Mouse (Mus musculus): ENCODE measurements around the gene Olfr155. TPM values are rescaled to one million over a fixed set of nuclear protein-coding genes. Genes with fewer than 3 reads are reported as not detected.

The Olfr155 gene
- polyA plus RNA-seq, 1 experiment from 2014 or later = not detected

DNA sequence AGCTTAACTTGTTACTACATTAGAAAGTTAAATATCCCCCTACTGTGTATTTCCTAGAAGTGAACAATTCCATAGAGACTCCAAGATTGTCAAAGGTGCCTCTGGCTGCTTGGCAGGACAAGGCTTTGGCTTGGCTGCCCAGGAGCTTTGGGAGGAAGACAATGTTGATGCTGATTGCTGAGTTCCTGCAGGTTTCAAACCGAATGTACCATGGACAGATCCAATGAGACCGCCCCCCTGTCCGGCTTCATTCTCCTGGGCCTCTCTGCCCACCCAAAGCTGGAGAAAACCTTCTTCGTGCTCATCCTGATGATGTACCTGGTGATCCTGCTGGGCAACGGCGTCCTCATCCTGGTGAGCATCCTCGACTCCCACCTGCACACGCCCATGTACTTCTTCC, 2.7 kb downstream of the Olfr155 start:
- Histone ChIP-seq H3K36me3 (ENCODE audit: control insufficient read depth, insufficient read depth, low read length) (no peaks in the 10 kb centered on the region), H3K27ac (replicated peaks; ENCODE audit: low read depth, low read length) (no peak overlapping the region), H3K27me3 (ENCODE audit: control insufficient read depth, insufficient read depth, low read length) (no peaks in the 10 kb centered on the region), H3K4me2 (ENCODE audit: low read length) (no peak overlapping the region), H3K9me3 (ENCODE audit: control insufficient read depth, low read length) (no peaks in the 10 kb centered on the region), H3K4me3 (replicated peaks; ENCODE audit: low read depth, low read length) (no peak overlapping the region), H3K4me1 (ENCODE audit: control insufficient read depth, insufficient read depth, low read length) (no peaks in the 10 kb centered on the region), H3K9ac (replicated peaks; ENCODE audit: low read length) (no peak overlapping the region)
- ATAC-seq (ENCODE audit: low FRiP score, low TSS enrichment) = no peak
- 76% methylated on average over 8 of the region's 8 CpGs for WGBS
- DNase-seq = no peak

DNA sequence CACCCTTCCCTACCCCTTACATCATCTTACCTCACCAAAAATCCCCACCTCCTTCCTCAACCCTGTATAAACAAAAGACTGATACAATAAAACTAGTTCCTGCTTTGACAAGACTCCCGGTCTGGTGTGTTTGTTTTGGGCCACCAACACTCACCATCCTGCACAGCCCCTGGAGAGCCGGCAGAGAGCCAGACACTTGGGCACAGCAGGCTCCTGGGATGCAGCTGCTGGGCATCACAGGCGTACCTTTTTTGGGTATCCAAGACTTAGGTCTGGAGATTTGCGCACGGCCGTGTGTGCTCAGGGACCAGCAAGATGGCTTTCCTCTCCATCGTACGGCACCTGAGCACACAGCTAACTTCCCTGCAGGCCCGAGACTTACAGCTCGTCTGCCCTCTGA, 8.5 kb downstream of the Olfr155 start:
- H3K36me3 ChIP-seq (ENCODE audit: control insufficient read depth, insufficient read depth, low read length) = no peaks in the 10 kb centered on the region
- 87% methylated on average over 10 of the region's 10 CpGs for WGBS
- no peak overlapping the region for H3K9ac ChIP-seq (replicated peaks; ENCODE audit: low read length)
- DNase-seq (no peak), ATAC-seq (ENCODE audit: low FRiP score, low TSS enrichment) (no peak)
- H3K4me2 ChIP-seq (ENCODE audit: low read length) = no peak overlapping the region
- no peaks in the 10 kb centered on the region for H3K27me3 ChIP-seq (ENCODE audit: control insufficient read depth, insufficient read depth, low read length)
- no peak overlapping the region for H3K27ac ChIP-seq (replicated peaks; ENCODE audit: low read depth, low read length)
- no peaks in the 10 kb centered on the region for H3K9me3 ChIP-seq (ENCODE audit: control insufficient read depth, low read length)
- H3K4me1 ChIP-seq (ENCODE audit: control insufficient read depth, insufficient read depth, low read length) = no peaks in the 10 kb centered on the region
- no peak overlapping the region for H3K4me3 ChIP-seq (replicated peaks; ENCODE audit: low read depth, low read length)

DNA sequence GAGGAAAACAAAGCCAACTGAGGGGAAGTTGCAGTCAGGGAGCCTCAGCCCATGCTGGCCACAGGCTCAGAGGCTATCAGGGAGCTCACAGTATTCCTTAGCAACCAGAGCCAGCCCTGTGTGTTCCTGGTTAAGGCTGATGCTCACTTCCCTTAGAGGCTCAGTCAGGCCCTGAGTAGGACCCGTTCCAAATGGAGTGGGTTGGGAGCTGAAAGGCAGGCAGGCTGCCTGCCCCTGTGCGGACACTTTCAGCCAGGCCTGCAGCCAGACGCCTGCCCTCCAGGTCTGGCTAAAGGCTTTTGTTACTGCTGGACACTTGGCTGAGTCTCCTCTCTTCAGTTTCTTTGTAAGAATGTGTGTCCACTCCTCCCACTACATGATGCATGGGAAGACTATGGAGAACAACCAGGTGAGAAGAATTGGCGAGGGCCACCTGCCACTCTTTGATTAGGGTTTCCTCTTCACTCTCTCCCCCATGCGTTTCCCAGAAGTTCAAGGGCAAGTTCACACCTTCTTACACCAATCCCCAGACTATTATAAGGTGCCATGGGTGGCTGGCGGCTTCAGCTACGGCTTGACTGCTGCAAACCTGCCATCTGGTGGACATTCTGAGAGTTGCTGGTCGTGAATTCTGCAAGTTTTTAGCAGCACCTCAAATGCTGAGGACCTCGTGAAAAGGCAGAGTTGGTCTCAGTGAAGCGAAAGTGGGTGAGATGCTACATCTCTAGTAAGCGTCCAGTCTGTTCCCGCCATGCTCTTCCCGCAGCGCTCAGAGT, 9.6 kb downstream of the Olfr155 start:
- Histone ChIP-seq H3K27me3 (ENCODE audit: control insufficient read depth, insufficient read depth, low read length) (no peaks in the 10 kb centered on the region), H3K36me3 (ENCODE audit: control insufficient read depth, insufficient read depth, low read length) (no peaks in the 10 kb centered on the region), H3K9ac (replicated peaks; ENCODE audit: low read length) (no peak overlapping the region), H3K9me3 (ENCODE audit: control insufficient read depth, low read length) (no peaks in the 10 kb centered on the region), H3K4me2 (ENCODE audit: low read length) (no peak overlapping the region), H3K4me1 (ENCODE audit: control insufficient read depth, insufficient read depth, low read length) (no peaks in the 10 kb centered on the region), H3K27ac (replicated peaks; ENCODE audit: low read depth, low read length) (no peak overlapping the region), H3K4me3 (replicated peaks; ENCODE audit: low read depth, low read length) (no peak overlapping the region)
- WGBS = 15% methylated on average over 14 of the region's 14 CpGs
- ATAC-seq (ENCODE audit: low FRiP score, low TSS enrichment) = no peak
- peak; percentile 91 for DNase-seq

DNA sequence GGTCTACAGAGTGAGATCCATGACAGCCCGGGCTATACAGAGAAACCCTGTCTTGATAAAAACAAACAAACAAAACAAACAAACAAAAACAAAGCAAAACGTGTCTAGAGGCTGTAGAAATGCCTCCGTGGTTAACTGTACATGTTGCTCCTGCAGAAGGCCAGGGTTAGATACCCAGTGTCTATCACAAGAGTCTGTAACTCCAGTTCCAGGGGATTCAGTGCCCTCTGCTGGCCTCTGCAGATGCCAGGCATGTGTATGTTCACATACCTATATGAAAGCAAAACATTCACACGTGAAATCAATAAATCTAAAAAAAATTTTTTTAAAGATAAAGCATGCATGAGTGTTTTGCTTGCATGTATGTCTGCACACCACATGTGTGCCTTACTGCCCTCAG, 11.9 kb downstream of the Olfr155 start:
- Histone ChIP-seq H3K4me2 (ENCODE audit: low read length) (no peak overlapping the region), H3K27me3 (ENCODE audit: control insufficient read depth, insufficient read depth, low read length) (no peaks in the 10 kb centered on the region), H3K4me1 (ENCODE audit: control insufficient read depth, insufficient read depth, low read length) (no peaks in the 10 kb centered on the region), H3K9me3 (ENCODE audit: control insufficient read depth, low read length) (no peaks in the 10 kb centered on the region), H3K9ac (replicated peaks; ENCODE audit: low read length) (no peak overlapping the region), H3K27ac (replicated peaks; ENCODE audit: low read depth, low read length) (no peak overlapping the region), H3K36me3 (ENCODE audit: control insufficient read depth, insufficient read depth, low read length) (no peaks in the 10 kb centered on the region), H3K4me3 (replicated peaks; ENCODE audit: low read depth, low read length) (no peak overlapping the region)
- DNase-seq = no peak
- WGBS = 67% methylated on average over 4 of the region's 4 CpGs
- ATAC-seq (ENCODE audit: low FRiP score, low TSS enrichment) = no peak

DNA sequence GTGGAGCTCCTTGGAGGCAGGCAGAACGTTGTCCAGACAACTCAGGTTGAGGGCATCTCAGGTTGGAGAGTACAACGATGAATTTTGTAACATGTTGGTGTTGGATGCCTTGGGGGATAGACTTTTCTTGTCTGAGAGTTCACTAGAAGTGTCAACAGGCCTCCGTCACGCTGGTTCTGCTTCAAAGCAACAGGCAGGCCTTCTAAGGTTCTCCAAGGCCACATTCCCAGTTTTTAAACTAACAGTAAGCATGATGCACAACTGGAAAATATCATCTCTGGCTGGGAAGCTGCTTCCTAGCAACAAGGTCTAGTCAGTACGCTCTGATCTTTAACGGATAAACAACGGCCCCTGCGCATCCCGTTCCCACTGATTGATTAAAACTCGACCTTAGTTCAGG, 18.5 kb downstream of the Olfr155 start:
- ATAC-seq (ENCODE audit: low FRiP score, low TSS enrichment) = no peak
- Histone ChIP-seq H3K9me3 (ENCODE audit: control insufficient read depth, low read length) (no peaks in the 10 kb centered on the region), H3K27me3 (ENCODE audit: control insufficient read depth, insufficient read depth, low read length) (no peaks in the 10 kb centered on the region), H3K4me3 (replicated peaks; ENCODE audit: low read depth, low read length) (no peak overlapping the region), H3K4me1 (ENCODE audit: control insufficient read depth, insufficient read depth, low read length) (no peaks in the 10 kb centered on the region), H3K9ac (replicated peaks; ENCODE audit: low read length) (no peak overlapping the region), H3K36me3 (ENCODE audit: control insufficient read depth, insufficient read depth, low read length) (no peaks in the 10 kb centered on the region), H3K4me2 (ENCODE audit: low read length) (no peak overlapping the region), H3K27ac (replicated peaks; ENCODE audit: low read depth, low read length) (no peak overlapping the region)
- no peak for DNase-seq
- 92% methylated on average over 10 of the region's 10 CpGs for WGBS

DNA sequence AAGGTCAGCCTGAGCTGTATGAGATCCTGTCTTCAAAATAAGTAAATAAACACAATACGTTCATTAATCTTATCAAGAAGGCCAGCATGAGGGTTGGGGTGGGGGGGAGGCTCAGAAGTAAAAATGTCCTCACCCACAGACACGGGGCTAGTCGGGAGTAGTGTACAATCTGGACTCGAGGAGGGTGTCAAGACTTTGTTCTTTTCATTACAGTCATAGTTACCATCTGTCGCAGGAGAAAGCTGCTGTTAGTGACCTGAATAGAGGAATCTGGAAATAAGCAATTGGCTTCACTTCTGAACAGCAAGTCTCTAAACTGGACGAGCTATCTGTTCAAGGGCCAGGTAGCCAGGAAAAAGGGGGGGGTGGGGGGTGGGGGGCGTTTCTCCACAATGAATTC, 23.1 kb downstream of the Olfr155 start:
- Histone ChIP-seq H3K9ac (replicated peaks; ENCODE audit: low read length) (no peak overlapping the region; the same call in 1 of the 2 replicates), H3K4me1 (ENCODE audit: control insufficient read depth, insufficient read depth, low read length) (peaks cover 15% of the 10 kb centered on the region), H3K4me3 (replicated peaks; ENCODE audit: low read depth, low read length) (peak overlapping the region; percentile 91; the same call in 1 of the 2 replicates), H3K36me3 (ENCODE audit: control insufficient read depth, insufficient read depth, low read length) (no peaks in the 10 kb centered on the region), H3K27ac (replicated peaks; ENCODE audit: low read depth, low read length) (no peak overlapping the region), H3K27me3 (ENCODE audit: control insufficient read depth, insufficient read depth, low read length) (no peaks in the 10 kb centered on the region), H3K9me3 (ENCODE audit: control insufficient read depth, low read length) (no peaks in the 10 kb centered on the region), H3K4me2 (ENCODE audit: low read length) (peak overlapping the region; percentile 87)
- DNase-seq (no peak), ATAC-seq (ENCODE audit: low FRiP score, low TSS enrichment) (no peak)
- WGBS = 45% methylated on average over 7 of the region's 7 CpGs

DNA sequence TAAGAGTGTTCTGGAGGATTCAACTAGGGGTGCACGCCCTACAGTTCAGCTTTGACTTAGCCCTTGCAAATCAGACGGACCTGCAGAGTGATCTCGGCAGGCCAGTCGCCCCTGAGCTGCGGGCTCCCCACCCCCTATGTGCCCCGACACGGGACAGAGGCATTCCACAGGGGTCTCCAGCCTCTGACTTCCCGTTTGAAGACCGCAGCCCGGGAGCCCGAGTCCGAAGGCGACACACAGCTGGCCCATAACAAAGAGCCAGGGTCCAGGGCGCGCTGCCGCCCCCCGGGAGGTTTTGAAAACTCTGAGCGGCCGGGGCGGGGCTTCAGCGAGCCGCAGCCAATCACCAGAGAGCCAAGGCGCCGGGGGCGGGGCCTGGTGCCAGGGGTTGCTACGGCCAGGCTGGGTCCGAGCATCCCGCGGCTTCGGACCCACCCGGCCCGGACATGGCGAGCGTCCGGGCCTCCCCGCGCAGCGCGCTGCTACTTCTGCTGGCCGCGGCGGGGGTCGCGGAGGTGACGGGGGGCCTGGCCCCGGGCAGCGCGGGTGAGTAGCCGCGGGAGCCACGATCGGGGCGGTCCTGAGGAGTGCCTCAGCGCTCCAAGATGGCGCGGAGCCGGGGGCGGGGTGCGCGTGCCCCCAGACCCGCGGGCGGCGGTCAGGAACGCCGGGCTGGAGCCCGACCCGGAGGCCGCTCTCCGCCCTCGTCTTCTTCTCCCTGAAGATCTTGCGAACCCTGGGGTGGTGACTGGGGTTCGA, 24.0 kb downstream of the Olfr155 start, which contains the start of gene Reck:
Gene Reck, plus strand, starts transcription at position 371 of the 759 bp plus-strand sequence.
- WGBS = under 1% methylated on average over 64 of the region's 73 CpGs
- Histone ChIP-seq H3K4me2 (ENCODE audit: low read length) (peak within 1 kb of the TSS; percentile 87), H3K9ac (replicated peaks; ENCODE audit: low read length) (peak within 1 kb of the TSS; percentile 81), H3K27me3 (ENCODE audit: control insufficient read depth, insufficient read depth, low read length) (no peaks in the 10 kb centered on the region), H3K4me3 (replicated peaks; ENCODE audit: low read depth, low read length) (peak within 1 kb of the TSS; percentile 91), H3K27ac (replicated peaks; ENCODE audit: low read depth, low read length) (peak within 1 kb of the TSS; percentile 80), H3K36me3 (ENCODE audit: control insufficient read depth, insufficient read depth, low read length) (no peaks in the 10 kb centered on the region), H3K9me3 (ENCODE audit: control insufficient read depth, low read length) (no peaks in the 10 kb centered on the region), H3K4me1 (ENCODE audit: control insufficient read depth, insufficient read depth, low read length) (peaks cover 15% of the 10 kb centered on the region)
- ATAC-seq (ENCODE audit: low FRiP score, low TSS enrichment) (peak; percentile 94), DNase-seq (peak; percentile 95)

DNA sequence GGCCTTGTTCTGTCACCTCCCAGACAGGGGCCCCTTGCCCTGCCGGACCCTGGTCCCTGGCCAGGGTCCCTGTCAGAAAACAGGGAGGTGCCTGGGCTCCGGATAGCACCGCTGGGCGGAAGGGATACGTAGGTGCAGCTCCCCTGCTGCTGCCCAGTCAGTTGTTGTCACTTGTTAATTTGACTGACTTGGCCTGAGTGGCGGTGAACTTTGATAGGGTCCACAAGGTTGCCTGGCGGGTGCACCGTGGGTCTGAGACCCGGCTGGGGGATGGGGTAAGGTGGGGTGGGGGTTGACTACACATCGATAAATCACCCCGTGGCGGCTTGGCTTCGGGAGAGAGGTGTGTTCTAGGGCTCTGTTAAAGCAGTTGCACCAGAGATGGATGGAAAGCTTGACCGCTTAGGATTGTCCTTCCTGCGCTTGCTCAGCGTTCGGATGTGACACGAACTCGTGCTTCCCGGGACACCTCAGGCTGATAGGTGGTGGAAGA, 24.6 kb downstream of the Olfr155 start:
- no peaks in the 10 kb centered on the region for H3K9me3 ChIP-seq (ENCODE audit: control insufficient read depth, low read length)
- no peaks in the 10 kb centered on the region for H3K36me3 ChIP-seq (ENCODE audit: control insufficient read depth, insufficient read depth, low read length)
- DNase-seq = peak; percentile 56
- H3K4me3 ChIP-seq (replicated peaks; ENCODE audit: low read depth, low read length) = peak overlapping the region; percentile 91
- ATAC-seq (ENCODE audit: low FRiP score, low TSS enrichment) = peak; percentile 69
- peak overlapping the region; percentile 81 for H3K9ac ChIP-seq (replicated peaks; ENCODE audit: low read length)
- H3K27ac ChIP-seq (replicated peaks; ENCODE audit: low read depth, low read length) = peak overlapping the region; percentile 80
- under 1% methylated on average over 20 of the region's 20 CpGs for WGBS
- peaks cover 15% of the 10 kb centered on the region for H3K4me1 ChIP-seq (ENCODE audit: control insufficient read depth, insufficient read depth, low read length)
- no peaks in the 10 kb centered on the region for H3K27me3 ChIP-seq (ENCODE audit: control insufficient read depth, insufficient read depth, low read length)
- H3K4me2 ChIP-seq (ENCODE audit: low read length) = peak overlapping the region; percentile 87
